Mouse (Mus musculus): ENCODE results near the gene Lama4.

Lama4 gene

DNA sequence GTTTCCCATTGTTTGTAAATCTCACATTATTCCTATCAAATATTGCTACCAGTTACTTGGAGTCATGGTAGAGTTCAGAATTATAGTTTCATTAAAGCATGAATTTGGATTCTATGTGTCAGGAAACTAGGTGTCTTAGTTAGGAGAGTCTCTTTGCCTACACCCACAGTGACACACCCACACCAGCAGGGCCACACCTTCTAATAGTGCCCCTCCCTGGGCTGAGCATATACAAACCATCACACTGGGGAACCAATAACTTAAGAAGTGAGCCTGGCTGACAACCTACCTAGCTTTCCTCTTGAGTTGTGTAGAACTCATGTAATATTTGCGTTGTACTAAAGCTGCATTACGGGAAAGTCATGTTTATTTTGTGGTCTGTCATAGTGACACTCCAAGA is 176.1 kb downstream of the Lama4 start:
- no peak for DNase-seq (ENCODE audit: extremely low read depth, low read depth, low spot score)

DNA sequence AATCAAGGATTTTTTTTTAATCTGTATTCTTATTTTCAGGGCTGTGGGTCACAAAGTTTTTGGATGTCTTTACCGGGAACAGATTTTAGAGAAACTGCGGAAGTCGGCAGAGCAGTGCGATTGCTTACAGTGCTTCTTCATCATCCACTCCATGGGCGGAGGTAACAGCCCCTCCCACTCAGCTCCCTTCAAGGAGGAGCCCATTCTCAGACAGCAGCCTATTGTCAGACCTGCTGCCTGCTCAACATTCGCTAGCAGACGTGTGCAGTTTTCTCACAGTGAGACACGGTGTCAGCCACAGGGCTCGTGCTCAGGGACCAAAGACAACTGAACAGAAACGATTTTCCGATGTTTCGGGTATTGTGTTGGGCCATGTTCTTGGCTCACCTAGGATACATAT is 176.9 kb downstream of the Lama4 start:
- no peak for DNase-seq (ENCODE audit: extremely low read depth, low read depth, low spot score)

DNA sequence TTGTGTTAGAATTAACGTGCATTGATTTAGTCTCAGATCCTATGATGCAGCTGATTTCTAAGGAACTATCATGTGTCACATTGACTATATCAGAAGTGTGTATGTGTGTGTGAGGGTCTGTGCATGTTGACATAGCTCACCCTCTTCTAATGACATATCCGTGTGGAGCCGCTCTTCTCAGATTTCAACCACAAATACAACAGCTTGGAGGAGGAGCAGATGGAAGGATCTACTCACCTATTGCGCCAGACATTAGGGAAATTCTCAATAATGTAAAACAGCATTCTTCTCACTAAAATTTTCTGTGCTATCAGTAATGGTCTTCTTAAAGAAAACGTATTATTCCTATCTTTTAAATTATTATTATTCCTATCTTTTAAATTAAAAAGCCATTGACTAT is 191.4 kb downstream of the Lama4 start:
- DNase-seq (ENCODE audit: extremely low read depth, low read depth, low spot score) = no peak

DNA sequence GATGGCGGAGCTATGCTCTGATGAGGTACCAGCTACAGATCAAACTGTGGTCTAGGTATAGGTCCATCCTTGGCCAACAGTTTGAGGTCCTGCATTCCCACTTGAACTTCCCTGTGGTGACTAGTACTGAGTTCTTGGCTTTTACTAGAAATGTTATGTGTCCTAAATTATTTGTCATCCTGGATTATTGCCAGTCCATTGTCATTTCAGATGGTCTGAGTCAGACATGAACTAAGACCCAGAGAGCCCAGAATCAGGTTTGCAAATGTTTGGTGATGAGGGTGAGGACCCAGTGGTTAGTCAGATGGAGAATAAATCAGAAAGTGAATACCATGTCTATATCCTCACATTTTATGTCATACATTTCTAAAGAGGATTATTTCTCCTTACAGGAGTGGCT is 192.0 kb downstream of the Lama4 start:
- no peak for DNase-seq (ENCODE audit: extremely low read depth, low read depth, low spot score)

DNA sequence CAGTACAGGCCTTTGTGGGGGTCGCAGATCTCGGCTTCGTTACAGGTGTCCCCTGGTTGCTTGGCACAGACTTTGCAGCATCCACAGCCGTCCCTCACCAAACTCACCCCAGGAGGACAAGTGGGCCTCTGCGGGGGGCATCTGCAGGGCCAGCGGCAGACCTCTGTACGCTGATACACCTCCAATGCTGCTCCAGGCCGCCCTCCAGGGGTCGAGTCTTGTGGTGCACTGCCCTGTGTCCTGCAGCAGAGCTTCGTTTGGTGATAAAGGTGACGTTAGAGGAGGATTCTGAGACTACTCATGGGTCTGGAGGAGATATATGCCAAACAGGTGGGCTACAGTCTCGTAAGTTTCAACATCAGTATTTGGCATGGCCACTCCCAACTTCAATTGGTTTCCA is 193.0 kb downstream of the Lama4 start:
- DNase-seq (ENCODE audit: extremely low read depth, low read depth, low spot score) = no peak

Data from fat pad, adult 2 months (tissue).